Mouse (Mus musculus) 416B (cell line): Measurements from ENCODE around the gene Hecw2.

Experiments
- DNase-seq: peaks from one replicate; pipeline ENCODE4 v3.0.0; 2011; ENCODE audit warnings: low read depth

Hecw2 gene

GRCm38 (mm10) chr1:53782079-53782478 is 412.9 kb downstream of the Hecw2 start:
- DNase-seq: peak; percentile 26

DNA sequence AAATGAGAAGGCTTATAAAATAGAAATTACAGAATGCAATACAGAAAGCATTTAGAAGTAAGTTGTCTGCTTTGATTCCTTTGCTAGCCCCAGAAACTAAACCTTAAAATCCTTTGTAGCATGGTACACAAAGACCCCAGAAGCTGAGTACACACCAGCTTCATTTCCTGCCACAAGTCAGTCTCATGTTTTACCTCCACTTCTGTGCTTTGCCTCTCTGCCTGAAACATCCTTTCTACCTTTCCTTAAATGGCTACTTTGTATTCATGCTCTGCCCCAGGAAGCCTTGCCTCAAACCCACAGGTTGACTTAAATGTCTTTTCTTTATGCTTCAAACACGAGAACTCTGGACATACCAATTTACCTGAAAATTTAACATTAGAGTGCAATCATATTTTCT is 413.7 kb downstream of the Hecw2 start:
- no peak for DNase-seq

- DNase-seq: no peak
Observed at GRCm38 (mm10) chr1:53776176-53776905, 418.6 kb downstream of the Hecw2 start.

DNA sequence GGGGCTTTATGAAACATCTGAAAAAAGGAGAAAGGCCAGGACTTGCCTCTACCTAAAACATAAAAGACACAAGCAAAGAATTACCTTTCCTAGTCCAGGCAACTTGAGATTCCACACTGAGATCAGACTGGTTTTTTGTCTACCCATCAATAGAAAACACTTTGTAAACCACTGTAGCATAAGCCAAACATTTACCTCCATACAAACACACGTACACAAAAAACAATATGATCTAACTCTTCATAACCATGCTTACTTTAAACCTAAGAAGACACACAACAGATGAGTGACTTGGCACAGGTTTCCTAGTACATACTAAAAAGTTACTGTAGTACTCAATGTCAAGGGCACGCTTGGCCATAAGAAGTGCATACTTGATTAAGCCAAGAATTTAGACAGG is 419.4 kb downstream of the Hecw2 start:
- DNase-seq: no peak

GRCm38 (mm10) chr1:53775036-53775435 is 419.9 kb downstream of the Hecw2 start:
- DNase-seq: no peak

- no peak for DNase-seq
Observed at GRCm38 (mm10) chr1:53774571-53774970, 420.4 kb downstream of the Hecw2 start.

GRCm38 (mm10) chr1:53773994-53774393 is 421.0 kb downstream of the Hecw2 start:
- peak; percentile 96 for DNase-seq

- DNase-seq: peak; percentile 40
Observed at GRCm38 (mm10) chr1:53772967-53773366, 422.0 kb downstream of the Hecw2 start.

DNA sequence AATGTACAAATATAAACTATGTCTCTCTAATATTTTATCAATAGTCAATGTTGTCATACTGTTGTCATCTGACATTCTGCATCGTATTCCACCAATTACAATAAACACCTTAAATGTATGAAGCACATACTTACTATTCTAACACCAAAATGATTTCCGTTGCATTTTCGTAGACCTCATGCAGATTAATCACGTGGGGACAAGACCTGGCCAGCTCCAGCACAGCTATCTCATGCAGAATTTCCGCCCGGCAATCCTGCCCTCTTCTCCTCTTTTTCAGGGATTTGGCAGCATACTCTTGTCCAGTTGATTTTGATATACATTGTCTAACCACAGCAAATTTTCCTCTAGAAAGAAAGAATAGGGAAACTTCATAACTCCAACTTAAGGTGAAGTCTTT is 423.5 kb downstream of the Hecw2 start:
- no peak for DNase-seq

GRCm38 (mm10) chr1:53766112-53766511 is 428.9 kb downstream of the Hecw2 start:
- no peak for DNase-seq

- no peak for DNase-seq
Observed at GRCm38 (mm10) chr1:53757316-53757715, 437.7 kb downstream of the Hecw2 start.
